Mouse (Mus musculus): ENCODE results near the gene C1qa.
A peak's percentile ranks its signal among the peaks of the same experiment; 100 is the strongest.

The C1qa gene

DNA sequence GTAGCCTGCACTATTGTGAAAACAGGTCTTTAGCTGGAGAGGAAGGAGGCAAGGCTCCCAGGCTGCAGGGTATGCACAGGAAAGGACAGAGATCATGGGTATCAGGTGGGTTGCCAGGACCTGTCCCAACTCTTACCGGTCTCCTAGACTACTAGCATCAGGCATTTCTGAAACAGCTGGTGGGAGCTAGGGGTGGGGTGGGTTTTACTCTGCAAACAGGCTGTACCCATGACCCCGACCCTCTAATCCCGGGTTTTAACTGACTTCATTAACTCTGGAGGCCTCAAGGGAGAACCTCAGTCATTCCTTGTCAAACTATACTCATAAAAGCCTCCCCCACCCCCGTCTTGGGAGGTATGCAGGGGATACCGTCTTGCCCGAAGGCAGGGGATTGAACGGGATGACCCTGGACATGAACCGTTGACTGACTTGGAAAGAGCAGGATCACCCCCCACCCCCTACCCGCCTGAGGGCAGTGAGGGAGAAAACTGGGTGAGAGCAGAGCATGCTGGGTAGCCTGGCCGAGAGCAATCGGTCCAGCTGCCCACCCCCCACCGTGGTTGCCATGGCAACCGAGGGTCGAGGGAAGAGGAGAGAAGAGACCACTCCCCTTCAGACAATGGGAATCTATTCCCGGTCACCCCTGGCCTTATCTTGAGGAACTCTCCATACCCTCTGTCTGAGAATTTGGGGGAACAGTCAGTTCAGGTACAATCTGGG lies 33.7 kb downstream of the C1qa start:
- DNase-seq (ENCODE audit: extremely low read depth, insufficient read length, low spot score): no peak

DNA sequence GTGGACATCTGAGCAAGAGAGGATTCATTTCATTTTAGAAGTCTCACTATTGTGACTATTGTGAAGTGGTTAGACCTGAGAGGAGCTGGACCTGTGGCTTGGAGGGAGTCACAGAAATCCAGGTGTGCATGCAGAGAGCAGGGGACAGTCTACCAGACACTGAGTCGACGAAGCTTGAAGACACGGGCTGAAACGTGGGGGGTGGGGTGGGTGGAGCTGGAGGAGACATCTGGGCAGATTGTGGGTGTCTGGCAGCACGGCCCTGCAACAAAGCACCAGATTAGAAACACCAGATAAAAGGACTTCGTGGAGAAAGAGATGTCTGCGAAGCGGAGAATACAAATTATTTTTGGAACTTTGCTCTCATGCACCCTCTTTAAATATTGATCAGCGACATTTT lies 35.1 kb downstream of the C1qa start:
- DNase-seq (ENCODE audit: extremely low read depth, insufficient read length, low spot score): no peak

DNA sequence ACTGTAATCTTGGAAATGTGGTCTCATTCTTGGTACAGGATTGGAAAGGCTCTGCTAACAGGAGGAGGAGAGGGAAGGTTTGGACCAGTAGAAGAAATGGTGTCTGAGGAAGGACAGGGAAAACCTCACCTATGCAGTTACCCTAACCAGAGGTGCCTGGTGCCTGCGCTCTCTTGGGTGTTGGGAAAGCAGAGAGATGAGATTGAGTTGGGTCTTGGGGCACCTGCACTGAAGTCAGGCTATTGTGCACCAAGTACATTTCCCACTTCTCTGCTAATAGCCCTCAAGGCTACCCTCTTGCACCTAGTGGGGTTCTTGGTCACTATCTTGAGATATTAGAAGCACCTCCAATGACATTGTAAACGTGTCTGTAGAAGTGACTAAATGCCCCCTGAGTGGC lies 36.2 kb downstream of the C1qa start:
- DNase-seq (ENCODE audit: extremely low read depth, insufficient read length, low spot score): no peak

DNA sequence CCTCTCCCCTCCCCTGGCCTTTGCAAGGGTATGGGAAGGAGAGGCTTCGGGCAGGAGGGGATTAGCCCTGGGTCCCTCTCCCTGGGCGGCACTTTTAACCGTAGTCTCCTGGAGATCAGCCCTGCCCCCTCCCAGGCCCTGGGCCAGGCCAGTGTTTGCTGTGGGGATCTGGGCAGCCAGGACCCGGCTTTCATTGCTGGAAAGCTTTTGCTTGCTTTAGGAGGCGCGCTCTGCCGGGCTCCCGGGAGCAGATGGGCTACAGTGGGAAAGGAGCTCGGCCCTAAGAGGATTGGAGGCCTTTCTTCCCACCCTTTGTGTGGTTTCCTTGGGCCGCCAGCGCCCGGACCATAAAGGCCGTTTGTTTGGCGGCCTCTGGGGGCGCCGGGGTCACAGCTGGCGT lies 36.8 kb downstream of the C1qa start:
- peak; percentile 57 for DNase-seq (ENCODE audit: extremely low read depth, insufficient read length, low spot score)

DNA sequence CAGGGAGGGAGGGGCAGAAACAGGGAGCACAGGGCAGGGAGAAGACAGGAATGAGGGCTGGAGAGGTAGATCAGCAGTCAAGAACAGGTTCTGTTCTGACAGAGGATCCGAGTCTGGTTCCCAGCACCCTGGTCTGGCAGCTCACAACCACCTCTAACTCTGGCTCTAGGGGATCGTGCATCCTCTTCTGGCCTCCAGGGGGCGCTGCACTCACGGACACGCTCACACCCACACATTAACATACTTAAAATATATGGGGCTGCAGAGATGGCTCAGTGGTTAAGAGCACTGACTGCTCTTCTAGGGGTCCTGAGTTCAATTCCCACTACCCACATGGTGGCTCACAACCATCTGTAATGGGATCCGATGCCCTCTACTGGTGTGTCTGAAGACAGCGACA lies 38.6 kb downstream of the C1qa start:
- DNase-seq (ENCODE audit: extremely low read depth, insufficient read length, low spot score): no peak

DNA sequence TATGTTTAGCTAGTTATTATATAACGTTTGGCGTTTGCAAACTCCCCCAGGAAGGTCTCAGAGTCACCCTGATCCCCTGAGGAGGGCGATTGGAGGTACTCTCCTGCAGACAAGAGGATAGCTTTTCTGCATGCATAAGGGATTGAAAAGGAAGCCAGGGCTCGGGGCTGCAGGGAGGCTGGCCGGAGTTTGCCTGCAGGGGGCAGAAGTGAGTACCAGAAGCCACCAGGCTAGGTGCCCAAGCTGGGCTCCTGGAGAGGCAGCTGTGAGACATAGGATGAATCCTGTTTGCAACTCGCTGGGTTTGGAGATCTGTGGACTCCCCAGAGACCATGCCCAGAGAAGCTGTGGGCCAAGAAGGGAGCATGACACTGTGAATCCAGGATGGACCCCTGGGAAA lies 43.5 kb downstream of the C1qa start:
- peak; percentile 25 for DNase-seq (ENCODE audit: extremely low read depth, insufficient read length, low spot score)

DNA sequence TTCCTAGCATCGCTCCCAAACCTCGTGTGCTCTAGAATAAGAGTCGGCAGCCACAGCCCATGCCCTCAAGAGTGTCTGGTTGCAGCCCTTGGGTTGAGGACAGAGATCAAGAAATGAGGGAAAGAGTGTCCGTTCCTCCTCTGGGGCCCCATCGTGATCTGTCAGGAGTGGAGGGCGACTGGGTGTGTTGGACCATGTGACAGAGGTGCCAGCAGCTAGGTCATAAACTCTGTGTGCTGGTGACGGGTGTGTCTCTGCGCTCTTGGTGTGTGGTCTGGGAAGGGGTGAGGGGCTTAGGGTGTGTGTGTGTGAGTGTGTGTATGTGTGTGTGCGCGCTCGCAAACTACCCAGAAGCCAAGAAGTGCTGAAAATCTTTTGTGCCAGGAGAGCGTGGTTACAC lies 45.6 kb downstream of the C1qa start:
- no peak for DNase-seq (ENCODE audit: extremely low read depth, insufficient read length, low spot score)

DNA sequence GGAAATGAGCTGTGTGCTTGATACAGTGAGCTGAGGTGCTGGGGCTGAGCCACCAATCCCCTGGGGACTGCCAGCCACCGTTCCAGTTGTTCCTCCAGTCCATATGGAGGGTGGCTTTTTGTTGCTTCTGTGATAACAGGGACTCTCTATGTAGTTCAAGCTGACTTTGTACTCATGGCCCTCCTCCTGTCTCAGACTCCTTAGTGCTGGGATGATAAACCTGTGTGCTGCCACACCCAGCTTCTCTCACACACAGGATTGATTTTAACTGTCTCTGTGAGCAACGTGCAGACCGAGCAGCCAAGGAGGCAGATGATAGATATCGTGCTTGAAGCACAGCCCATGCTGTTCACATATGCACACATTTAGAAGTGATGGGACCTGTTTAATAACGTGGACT lies 46.5 kb downstream of the C1qa start:
- DNase-seq (ENCODE audit: extremely low read depth, insufficient read length, low spot score): no peak

DNA sequence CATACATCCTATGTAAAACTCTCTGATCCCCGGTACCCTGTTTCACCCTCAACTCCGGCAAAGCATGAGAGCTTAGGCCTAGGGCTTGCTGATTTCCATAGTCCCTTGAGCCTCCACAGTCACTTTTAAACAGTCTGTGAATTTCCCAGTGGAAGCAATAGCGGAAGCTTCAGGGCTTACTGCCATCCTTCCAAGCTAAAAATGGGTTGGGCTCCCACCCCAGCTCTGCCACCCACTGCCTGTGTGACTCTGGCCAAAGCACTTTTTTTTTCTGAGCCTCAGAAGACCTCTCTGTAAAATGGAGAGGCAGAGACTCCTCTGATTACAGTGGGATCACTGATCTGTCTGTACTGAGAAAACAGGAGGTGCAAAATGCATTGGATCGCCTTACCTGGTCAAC lies 50.0 kb downstream of the C1qa start:
- no peak for DNase-seq (ENCODE audit: extremely low read depth, insufficient read length, low spot score)

DNA sequence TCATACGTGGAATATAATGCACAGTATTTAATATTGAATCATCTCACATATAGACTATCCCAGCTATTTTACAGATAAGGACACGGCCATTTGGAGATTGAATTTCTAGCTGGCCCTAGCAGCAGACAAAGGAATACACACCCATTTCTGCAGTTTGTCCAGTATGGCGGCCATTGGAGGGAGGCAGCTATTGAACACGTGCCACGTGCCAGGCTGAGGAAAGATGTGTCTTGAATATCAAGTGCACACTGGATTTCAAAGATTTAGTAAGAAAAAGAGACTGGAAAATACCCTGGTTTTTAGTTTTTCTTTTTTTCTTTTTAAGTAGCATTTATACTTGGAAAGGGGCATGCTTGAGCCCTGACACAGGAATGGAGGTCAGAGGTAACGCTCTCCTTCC lies 51.4 kb downstream of the C1qa start:
- no peak for DNase-seq (ENCODE audit: extremely low read depth, insufficient read length, low spot score)
